Mouse (Mus musculus) liver, adult 2 months (tissue): ENCODE data around the gene Cdk5rap1.
"Not testable (repeated sequence)": the region's sequence is repeated elsewhere in the genome, so short reads cannot be mapped to it uniquely, and the experiment has no call there.

ENCODE experiments used
- CTCF ChIP-seq: fragments of 200-500 bp; IDR thresholded peaks from 2 replicates; pipeline ENCODE4 v1.5.1; 2011; ENCODE audit warnings: low read depth, low read length, control low read depth
- POLR2A ChIP-seq: fragments of 200-500 bp; IDR thresholded peaks from 2 replicates; pipeline ENCODE4 v1.6.1; 2011; ENCODE audit warnings: low read length, control low read depth; ENCODE audit not compliant: insufficient read depth; ENCODE audit errors: extremely low read depth

- not testable (repeated sequence) for TF ChIP-seq CTCF, POLR2A
These were observed 65.9 kb downstream of the Cdk5rap1 start, which contains the start of gene Bpifb9b for GRCm38 (mm10) chr2:154306927-154307326.
